Mouse (Mus musculus) adrenal gland, adult 18-20 months (tissue): ENCODE data around the gene Cuedc1. TPM values are rescaled to one million over a fixed set of nuclear protein-coding genes. Genes with fewer than 3 reads are reported as not detected.
A peak's percentile ranks its signal among the peaks of the same experiment; 100 is the strongest.

ENCODE experiments used
- DNase-seq, 2 experiments: peaks; one replicate each; pipeline ENCODE4 v3.0.0; 2021 to 2022; ENCODE audit warnings: low spot score in 2 of 2
- total RNA-seq, 2 experiments: library from RNA; stranded (reverse); gene quantifications; 1 replicate in 1 of 2; 2 replicates in 1 of 2; pipeline ENCODE4 v1.2.3; 2021

Cuedc1 gene
- total RNA-seq, 2 experiments from 2014 or later = 40.2 to 42.4 TPM

DNA sequence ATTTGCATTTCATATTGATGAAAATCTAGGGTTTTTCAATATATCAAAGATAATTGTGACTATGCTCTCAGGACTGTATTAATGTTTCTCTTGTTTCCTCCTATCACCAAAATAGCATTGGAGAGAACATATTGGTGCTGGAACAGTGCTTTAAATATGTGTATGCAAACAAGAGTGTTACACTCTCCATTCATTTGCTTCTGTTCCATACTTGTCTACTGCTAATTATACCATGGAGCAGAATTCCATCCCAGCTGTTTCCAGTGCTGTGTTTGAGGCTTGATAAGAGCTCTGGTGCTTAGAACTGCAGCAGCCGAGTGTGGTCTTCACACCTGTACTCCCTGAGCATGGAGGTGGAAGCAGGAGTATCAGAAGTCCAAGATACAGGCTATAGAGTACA is 21.5 kb upstream of the Cuedc1 start:
- DNase-seq = no peak

DNA sequence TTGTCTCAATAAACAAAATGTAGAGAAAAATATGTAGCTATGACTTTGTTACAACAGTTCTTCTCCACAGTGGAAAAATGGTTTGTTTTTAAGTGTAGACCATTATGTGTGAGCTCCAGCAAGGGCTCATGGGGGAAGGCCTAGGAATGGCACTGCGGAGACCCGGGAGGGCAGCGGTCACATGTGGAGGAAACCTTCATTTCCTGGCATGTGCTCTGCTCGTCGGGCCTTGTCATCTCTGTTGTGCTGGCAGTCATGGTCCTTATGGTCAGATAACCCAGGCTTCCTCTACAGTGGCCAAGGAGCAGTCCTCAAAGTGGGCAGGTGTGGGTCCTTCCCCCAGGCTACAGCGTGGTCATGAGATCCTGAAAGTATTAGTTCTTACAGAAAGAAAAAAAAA is 14.2 kb upstream of the Cuedc1 start:
- no peak for DNase-seq

DNA sequence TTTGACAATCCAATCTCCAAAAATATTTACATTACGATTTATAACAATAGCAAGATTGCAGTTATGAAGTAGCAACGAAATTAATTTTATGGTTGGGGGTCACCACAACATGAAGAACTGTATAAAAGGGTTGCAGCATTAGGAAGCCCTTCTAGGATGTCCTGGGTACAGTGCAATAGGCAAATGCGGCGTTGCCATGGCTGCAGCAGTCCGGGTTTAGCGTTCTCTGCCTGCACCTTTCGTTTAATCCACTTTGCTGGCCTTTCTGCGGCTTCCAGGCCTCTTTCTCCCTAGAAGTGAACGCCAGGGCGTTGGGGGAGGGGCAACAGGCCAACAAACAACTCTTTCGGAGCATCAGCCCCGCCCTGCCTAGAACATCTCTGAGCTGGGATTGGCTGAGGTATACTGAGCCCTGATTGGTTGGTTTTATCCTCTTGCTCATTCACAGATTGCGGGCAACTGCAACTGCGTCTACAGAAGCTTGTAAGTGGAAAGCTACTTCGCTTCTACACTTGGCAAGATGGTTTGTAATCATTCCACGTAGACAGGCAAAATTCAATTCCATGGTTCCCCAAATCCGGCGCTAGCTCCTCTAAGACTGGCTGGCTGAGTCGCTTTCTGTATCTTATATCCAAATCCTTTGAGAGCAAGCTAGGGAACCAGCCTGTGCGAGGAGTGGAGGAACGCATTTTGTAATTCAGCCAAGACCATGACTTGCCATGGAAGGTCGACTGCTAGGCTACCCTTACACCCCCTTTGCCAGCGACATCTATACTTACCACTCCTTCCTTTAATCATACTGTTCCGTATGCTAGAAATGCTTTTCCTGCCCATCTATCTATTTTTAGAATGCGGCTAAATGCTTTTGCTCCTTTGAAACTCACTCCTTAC is 10.9 kb upstream of the Cuedc1 start:
- peak; percentile 82 to 83 for DNase-seq

DNA sequence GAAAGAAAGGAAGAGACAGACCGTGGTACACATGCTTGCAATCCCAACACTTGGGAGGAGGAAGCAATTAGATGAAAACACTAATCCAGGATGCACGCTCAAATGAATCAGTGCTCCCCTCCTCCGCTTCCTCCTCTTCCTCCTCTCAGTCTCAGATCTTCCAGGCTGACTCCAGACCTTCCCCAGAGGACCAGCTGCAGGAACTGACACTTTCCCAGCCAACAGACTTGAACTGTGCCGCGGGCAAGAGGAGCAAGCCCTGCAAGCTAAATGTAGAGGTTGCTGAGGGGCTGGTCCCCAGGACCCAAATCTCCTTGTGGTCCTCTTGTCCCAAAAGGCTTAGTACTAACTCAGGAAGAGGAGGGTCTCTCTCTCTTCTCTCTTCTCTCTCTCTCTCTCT is 8.7 kb upstream of the Cuedc1 start:
- DNase-seq = no peak

DNA sequence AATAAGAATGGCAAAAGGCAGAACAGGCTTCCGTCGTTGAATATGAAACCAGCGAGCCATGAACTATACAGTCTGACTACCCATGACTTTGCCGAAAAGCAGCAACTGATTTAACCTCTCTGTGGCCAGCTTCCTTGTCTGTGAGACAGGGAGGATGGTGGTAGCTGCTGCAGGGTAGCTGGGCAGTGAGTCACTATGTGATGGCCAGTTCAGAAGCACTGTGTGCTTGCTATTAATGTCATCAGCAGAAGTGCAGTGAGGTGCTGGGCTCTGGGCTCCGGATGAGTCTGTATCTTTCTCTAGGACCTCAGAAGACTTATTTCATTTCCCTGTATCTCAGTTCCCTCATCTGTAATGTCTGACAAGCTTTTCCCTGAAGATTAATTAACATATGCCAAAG is 7.6 kb upstream of the Cuedc1 start:
- no peak for DNase-seq

DNA sequence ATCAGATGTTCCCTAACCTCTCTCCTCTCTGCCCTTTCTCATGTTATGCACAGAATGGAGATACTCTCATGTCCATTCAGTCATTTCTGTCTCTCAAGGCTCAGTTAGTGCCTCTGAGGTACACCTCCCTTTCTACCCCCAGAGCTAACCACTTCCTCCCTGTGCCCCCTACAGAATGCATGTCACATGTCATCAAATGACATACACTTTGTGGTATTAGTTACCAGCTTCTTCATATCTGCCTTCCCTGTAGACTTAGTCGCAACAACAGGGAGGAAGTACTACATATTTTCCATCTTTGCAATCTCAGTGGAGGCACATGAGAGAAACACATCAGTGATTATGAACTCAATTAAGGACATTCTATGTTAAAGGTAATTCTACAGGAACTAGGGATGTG is 5.9 kb upstream of the Cuedc1 start:
- DNase-seq = no peak

DNA sequence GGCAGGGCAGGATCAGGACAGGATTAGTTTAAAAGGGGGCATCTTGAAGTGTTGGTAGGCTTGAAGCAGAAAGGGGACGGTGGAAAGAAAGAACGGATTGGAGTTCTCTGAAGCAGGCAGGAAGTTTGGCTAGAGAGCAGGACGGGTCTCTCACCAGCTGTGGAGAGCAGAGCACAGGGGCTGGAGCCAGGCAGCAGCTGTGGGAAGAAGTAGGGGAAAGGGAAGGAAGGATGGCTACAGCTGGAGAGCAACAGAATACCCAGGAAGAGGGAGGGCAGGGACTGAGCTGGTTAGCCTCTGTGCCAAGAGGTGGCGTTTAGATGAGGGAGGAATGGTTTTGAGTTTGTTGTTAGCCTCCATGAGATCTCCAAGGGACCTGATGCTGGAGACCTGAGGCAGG is 685 bp upstream of the Cuedc1 start:
- no peak for DNase-seq

DNA sequence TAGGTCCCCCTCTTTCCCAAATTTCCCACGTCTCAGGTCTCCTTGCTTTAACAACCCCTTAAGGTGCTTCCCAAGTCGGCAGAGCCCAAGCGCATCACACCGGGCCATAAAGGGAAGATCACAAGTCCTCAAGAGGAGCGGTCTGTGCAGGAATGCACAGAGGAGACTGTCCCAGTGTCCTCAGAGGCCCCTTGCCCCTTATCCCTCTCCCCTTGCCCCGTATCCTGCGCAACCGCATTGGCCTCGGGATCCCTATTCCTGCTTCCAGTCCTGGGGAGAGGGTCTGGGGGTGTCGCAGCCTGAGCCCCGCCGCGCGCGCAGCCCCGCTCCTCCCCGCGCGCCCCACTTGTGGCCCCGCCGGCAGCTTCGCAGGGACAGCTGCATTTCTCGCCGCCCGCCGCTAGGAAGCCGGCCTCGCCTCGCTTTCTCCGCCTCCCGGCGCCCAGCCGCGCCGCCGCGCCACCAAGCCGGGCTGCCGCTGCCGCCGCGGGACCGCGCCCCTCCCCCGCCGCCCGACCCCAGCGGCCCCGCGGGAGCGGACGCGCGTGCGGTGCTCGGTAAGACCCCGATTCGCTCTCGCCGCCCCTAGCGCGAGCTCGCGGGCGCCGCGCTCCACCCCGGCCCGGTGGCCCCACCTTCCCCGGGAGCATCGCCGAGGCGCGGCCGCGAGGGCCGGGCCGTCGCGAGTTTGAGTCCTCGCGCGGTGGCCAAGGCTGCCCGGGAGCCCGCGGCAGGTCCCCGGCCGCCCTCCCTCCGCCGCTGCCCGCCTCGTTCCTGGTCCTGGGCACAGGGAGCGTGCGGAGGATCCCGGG is 1.1 kb downstream of the Cuedc1 start:
- peak; percentile 81 to 82 for DNase-seq

DNA sequence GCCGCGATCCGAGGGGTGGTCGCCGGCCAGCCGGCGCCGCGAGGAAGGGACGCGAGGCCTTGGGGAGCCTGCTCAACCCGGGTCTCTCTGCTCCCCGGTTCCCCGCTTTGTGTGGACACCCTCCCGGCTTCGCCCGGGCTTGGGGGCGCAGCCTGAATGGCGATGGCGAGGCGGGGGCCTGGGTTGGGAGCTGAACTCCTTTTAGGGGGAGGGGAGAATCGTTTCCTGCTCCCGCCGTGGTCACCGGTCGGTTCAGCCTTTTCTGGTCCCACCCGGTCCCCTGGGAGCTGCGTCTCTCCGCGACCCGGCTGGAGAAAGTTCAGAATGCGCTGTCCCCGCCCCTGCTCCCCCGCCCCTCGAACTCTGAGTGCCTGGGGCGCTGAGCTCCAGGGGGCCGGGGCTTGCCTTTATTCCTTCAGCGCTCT is 1.8 kb downstream of the Cuedc1 start:
- DNase-seq = peak; percentile 68 to 76

DNA sequence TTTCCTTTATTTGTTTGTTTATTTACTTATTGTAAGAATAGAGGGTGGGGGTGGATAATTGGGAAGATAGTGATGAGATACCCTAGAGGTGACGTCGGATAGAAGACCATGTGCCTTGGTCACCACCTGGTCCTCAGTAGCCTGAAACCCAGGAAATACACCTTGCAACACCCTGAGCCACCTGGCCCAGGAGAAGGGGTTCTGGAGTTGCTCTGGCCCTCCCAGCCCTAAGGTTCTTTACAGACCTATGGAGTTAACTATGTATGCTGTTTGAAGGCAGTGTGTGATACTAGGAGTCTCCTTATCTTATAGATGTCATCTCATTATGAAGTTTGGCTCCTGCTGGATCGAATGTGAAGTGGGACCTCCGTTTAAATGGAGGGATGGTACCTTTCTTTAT is 2.3 kb downstream of the Cuedc1 start:
- DNase-seq = peak in 1 of 2 experiments; percentile 20

DNA sequence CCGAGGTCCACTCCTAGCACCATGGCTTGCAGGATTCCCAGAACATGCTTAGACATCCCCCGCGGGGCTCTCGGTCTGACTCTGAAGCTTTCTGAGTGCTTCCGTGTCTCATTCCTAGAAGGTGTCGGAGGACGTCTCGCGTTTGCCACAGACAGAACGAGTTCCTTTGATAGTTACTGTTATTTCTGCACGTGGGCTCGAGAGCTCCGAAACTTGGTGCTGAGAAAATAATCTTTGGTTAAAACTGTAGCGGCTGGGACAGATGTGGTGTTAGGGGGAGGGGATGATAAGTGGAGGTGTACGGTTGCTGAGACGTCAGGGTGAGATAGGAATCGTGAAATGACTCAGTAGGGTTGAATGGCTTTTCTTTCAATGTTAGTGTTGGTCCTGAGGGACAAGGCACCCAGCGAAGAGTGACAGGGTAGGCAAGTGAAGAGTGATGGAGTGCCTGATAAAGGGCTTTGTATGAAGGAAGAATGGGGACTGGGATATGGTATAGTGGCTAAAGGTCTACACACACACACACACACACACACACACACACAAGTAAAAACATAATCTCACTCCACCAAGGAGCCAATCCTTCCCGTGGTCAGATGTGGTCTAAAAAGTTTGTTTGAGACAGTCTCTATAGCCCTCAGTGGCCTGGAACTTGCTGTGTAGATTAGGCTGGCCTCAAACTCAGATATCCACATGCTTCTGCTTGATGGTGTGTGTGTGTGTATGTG is 5.5 kb downstream of the Cuedc1 start:
- no peak for DNase-seq

DNA sequence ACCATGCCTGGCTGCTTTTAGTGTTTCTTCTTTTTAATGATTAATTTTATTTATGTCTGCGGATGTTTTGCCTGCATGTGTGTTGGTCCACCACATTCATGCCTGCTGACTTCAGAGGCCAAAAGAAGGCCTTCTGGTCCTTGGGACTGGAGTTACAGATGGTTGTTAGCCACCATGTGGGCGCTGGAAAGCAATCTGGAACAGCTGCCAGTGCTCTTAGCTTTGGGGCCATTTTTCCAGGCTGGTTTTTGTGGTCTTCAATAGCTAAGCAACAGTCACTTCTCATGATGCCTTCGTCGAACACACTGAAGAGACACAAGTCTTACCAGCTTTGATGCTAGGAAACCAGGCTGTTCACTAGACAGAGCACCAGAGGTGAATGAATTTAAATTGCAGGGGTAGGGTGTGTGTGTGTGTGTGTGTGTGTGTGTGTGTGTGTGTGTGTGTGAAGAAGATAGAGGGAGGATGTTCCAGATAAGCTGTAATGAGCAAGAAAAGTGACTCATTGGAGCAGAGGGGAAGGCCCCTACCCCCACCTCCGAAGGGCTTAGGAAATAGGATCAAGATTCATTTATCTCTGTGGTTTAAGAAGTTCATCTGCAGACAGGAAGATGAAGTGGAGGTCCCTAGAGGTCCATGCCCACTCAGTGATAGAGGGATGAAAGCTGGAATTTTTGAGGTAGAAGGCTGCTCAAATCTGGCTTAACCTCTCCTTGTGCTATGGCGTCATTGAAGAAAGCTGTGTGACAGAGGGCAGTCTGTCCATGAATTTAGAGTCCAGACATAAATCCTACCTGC is 7.8 kb downstream of the Cuedc1 start:
- DNase-seq = no peak

DNA sequence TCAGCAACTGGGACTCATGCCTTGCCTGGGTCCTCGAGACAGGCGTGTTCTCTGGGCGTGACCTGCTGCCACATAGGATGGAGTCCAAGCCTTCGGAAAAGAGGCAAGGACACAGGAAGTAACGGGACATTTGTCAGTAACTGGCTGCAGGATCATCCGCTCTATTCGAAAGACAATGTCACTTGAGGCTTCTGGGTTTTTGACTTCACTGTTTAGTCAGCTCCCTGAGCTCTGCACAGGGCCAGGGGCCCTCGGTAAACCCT is 8.4 kb downstream of the Cuedc1 start:
- DNase-seq = peak in 1 of 2 experiments; percentile 39

DNA sequence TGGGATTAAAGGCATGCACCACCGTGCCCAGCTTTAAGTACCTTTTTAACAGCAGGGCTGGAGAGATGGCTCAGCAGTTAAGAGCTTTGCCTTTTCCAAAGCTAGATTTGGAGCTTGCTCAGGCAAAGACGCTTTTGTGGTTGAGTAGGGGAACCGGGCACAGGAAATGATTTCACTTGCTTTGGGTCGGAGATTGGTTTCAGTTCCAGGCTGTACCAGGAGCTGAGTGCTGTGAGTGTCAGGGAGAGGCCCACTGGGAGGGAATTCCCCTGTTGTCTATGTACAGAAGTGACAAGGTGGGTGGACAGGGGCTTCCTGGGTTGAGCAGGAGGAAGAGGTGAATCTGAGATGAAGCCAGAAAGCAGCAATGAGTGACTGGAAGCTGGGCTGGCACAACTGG is 9.5 kb downstream of the Cuedc1 start:
- no peak for DNase-seq

DNA sequence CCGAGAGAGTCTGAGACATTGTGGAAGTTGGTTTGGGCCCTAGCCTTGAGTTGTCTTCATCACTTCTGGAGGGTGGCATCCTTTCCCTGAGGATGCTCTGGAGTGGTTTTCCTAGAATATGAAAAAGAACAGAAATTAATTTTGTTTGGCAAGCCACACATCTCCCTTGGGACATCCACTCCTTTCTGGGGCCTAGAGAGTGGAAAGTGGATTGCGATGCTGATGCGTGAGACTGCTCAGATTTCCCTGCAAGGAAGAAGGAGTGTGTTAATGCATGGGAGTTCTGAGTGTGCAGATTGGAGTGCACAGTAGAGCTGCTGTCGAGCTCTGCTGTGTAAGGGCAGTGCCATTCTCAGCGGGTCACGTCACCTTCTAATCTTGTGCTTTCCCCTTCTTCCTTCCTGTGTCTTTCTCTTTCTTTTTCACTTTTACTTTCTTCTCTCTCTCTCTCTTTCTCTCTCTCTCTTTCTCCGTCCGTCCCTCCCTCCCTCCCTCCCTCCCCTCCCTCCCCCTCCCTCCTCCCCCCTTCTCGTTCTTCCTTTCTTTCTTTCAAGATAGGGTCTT is 12.3 kb downstream of the Cuedc1 start:
- DNase-seq = no peak

DNA sequence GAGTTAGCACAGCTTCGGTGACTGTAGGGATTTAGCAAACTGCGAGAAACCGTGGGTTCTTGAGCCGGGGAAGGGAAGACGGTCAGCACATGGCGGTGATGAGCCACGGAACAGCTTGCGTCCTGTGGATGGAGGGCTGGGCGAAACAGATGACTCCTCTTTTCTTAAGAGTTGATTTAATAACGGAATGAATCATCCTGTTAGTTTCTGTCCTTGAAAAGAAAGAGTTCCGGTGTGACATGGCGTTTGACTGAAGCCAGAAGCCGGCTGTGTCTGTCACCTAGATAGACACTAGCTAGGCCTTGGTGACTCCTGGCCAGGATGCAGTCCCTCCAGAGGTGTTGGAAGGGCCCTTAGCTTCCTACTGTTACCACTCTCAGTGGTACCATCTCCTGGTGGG is 14.2 kb downstream of the Cuedc1 start:
- DNase-seq = peak in 1 of 2 experiments; percentile 54

DNA sequence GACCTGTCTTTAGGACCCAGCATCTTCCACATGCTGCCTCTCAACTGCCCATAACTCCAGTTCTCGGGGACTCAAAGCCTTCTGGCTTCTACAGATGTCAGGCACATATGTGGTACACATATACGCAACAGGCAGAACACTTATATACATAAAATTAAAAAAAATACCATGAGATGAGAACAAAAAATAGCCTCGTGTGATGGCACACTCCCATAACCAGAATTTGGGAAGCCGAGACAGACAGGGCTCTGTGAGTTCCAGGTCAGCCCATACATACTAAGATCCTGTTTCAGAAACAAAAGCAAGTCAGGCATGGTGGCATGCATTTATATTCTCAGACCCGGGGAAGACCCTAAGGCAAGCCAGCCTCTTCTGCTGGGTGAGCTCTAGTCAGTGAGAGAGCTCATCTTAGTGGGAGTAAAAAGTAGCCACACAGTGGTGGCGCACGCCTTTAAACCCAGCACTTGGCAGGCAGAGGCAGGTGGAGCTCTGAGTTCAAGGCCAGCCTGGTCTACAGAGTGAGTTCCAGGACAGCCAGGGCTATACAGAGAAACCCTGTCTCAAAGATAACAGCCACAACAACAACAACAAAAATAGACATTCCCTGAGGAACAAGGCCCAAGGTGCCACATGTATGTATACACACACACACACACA is 14.9 kb downstream of the Cuedc1 start:
- no peak for DNase-seq

DNA sequence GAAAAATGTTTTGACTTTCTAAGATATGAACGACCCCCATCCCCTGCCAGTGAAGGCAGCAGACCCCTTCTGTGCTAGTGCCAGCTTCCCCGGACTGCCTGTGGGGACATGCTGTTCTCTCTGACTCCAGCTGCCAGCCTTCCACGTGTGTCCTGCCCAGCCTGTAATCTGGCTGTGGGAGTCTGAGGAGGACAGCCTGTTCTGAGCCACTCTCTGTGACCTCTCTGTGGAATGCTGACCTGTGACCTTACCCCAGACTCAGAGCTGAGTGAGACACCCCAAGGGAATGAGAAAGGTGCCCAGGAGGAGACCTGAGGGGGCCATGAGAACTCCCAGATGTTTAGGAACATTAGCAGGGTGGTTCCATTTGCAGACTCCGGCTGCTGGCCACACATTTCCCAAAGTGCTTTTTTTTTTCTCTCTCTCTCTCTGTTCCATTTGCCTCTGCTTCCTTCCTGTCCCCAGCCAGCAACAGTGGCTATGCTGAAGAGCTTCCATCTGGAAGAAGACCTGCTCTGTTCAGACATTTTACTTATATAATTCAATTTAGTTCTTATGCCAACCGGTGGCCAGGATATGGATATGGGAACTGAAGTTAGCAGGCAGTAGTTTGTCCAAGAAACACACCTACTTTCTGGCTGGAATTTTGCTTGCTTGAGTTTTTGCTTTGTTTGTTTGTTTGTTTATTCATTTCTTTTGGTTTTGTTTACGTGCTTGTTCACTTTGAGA is 15.8 kb downstream of the Cuedc1 start:
- no peak for DNase-seq

DNA sequence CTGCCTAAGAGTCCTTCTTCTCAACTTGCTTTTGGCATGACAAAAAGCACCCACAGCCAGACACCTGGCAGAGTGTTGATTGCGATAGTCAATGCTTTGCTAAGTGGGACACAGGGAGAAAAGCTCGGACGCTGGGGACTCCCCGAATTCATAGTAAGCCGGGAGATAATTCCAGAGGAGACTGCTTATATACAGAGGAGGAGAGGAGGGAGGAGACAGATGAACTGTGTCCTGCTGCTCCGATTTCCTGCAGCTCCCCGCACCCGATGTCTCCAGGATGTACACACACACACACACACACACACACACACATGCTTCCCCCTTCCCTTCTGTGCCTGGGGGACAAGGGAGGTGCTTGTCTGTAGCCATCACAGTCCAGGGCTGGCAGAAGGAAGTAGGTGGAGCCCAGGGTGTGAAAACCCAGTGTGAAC is 17.0 kb downstream of the Cuedc1 start:
- no peak for DNase-seq
